Comparison of ENCODE assay signal across 12 mouse cellular contexts in genomic region chr6:140280817-140281475, GRCm38 (mm10).
A peak's percentile ranks its signal among the peaks of the same experiment; 100 is the strongest.
DNase-seq lines count a peak whose midpoint lies in the region; ATAC-seq and TF ChIP-seq lines count a peak whose summit lies in the region.
"Had no signal": no experiment of that assay in that cellular context is flagged by ENCODE, and none has a peak within 500 bp of the region (broad histone marks: within the 10 kb centered on the region; RNA-seq: fewer than 3 reads in every experiment).

No protein-coding gene starts in this region.

- TF ChIP-seq POLR2A in lung, adult 2 months (IDR thresholded peaks at IDR 0.05; ENCODE audit: borderline replicate concordance, extremely low read depth, low read depth, low read length), result no peak

- DNase-seq in lung, adult 2 months, result no peak
- peak; percentile 83 to 88 for DNase-seq in kidney, postnatal 25 days
- no peak for DNase-seq in layer of hippocampus, adult 9-10 months (ENCODE audit: low spot score)
- DNase-seq in gastrocnemius, postnatal 14 days, result no peak
- DNase-seq: gastrocnemius, adult 2 months; thymus, postnatal 4 days had no signal

- no peak overlapping the region for H3K4me3 ChIP-seq in lung, embryonic 16.5 days (ENCODE audit: low read length)
- H3K4me3 ChIP-seq in lung, adult 2 months (replicated peaks; ENCODE audit: extremely low read depth, low read depth, low read length), result no peak overlapping the region
- H3K4me3 ChIP-seq in intestine, postnatal 0 days (ENCODE audit: low read depth, low read length), result no peak overlapping the region; the same call in 1 of the 2 replicates
- peak overlapping the region; percentile 15; the same call in 1 of the 2 replicates for H3K4me3 ChIP-seq in liver, embryonic 16.5 days (ENCODE audit: low read depth, low read length)
- H3K4me3 ChIP-seq: embryonic facial prominence, embryonic 13.5 days; gastrocnemius, adult 2 months; neural tube, embryonic 13.5 days had no signal

- no peak for TF ChIP-seq CTCF in lung, adult 2 months (IDR thresholded peaks at IDR 0.05; ENCODE audit: insufficient read depth, low read length)
- no peak for TF ChIP-seq CTCF in intestine, postnatal 0 days (IDR thresholded peaks at IDR 0.05; ENCODE audit: low read depth)

- ATAC-seq in lung, embryonic 16.5 days (ENCODE audit: low read depth), result peak; percentile 52
- ATAC-seq in intestine, postnatal 0 days, result peak; percentile 98
- peak; percentile 87 for ATAC-seq in liver, embryonic 16.5 days (ENCODE audit: low read depth)
- ATAC-seq in activated CD4-positive, CD25-positive, alpha-beta regulatory T cell, adult 4 months, result no peak

- H3K27me3 ChIP-seq in lung, embryonic 16.5 days (ENCODE audit: control insufficient read depth, insufficient read depth, low read depth, low read length), result no peaks in the 10 kb centered on the region
- H3K27me3 ChIP-seq in intestine, postnatal 0 days (replicated peaks; ENCODE audit: control insufficient read depth, insufficient read depth, low read length), result no peaks in the 10 kb centered on the region
- no peaks in the 10 kb centered on the region for H3K27me3 ChIP-seq in liver, embryonic 16.5 days (ENCODE audit: control insufficient read depth, insufficient read depth, low read depth, low read length)
- H3K27me3 ChIP-seq: embryonic facial prominence, embryonic 13.5 days; neural tube, embryonic 13.5 days had no signal

- intact Hi-C loops in gastrocnemius, postnatal 14 days (cut with DNase I; ENCODE audit: low total_unique reads), result no loop called here

- H3K27ac ChIP-seq in lung, embryonic 16.5 days (ENCODE audit: low read length), result no peak overlapping the region
- peak overlapping the region; percentile 82 for H3K27ac ChIP-seq in intestine, postnatal 0 days (ENCODE audit: low read depth, low read length)
- peak overlapping the region; percentile 85 for H3K27ac ChIP-seq in liver, embryonic 16.5 days (ENCODE audit: low read length)
- H3K27ac ChIP-seq: embryonic facial prominence, embryonic 13.5 days; neural tube, embryonic 13.5 days had no signal

- H3K36me3 ChIP-seq in lung, embryonic 16.5 days (ENCODE audit: control insufficient read depth, insufficient read depth, low read length), result no peaks in the 10 kb centered on the region
- no peaks in the 10 kb centered on the region for H3K36me3 ChIP-seq in intestine, postnatal 0 days (ENCODE audit: control insufficient read depth, insufficient read depth)
- no peaks in the 10 kb centered on the region for H3K36me3 ChIP-seq in liver, embryonic 16.5 days (ENCODE audit: control insufficient read depth, insufficient read depth)
- H3K36me3 ChIP-seq: embryonic facial prominence, embryonic 13.5 days; neural tube, embryonic 13.5 days had no signal

- no peak overlapping the region for H3K4me2 ChIP-seq in lung, embryonic 16.5 days (ENCODE audit: low read depth, low read length)
- H3K4me2 ChIP-seq in intestine, postnatal 0 days (replicated peaks; ENCODE audit: low read depth), result peak overlapping the region; percentile 45
- no peak overlapping the region for H3K4me2 ChIP-seq in liver, embryonic 16.5 days (ENCODE audit: low read depth, low read length)
- H3K4me2 ChIP-seq: embryonic facial prominence, embryonic 13.5 days; neural tube, embryonic 13.5 days had no signal

- H3K4me1 ChIP-seq in lung, embryonic 16.5 days (replicated peaks; ENCODE audit: control insufficient read depth, insufficient read depth, low read length), result peaks cover 14% of the 10 kb centered on the region
- no peaks in the 10 kb centered on the region for H3K4me1 ChIP-seq in lung, adult 2 months (ENCODE audit: control insufficient read depth, insufficient read depth, low read length)
- H3K4me1 ChIP-seq in intestine, postnatal 0 days (replicated peaks; ENCODE audit: control insufficient read depth, insufficient read depth, low read length), result no peaks in the 10 kb centered on the region
- H3K4me1 ChIP-seq in liver, embryonic 16.5 days (ENCODE audit: control insufficient read depth, low read depth, low read length), result peaks cover 2% of the 10 kb centered on the region; the same call in 1 of the 2 replicates

- no peak overlapping the region for H3K9ac ChIP-seq in lung, embryonic 16.5 days (ENCODE audit: low read length)
- no peak overlapping the region for H3K9ac ChIP-seq in intestine, postnatal 0 days (ENCODE audit: low read depth, low read length)
- H3K9ac ChIP-seq in liver, embryonic 16.5 days (ENCODE audit: low read depth, low read length), result no peak overlapping the region
- H3K9ac ChIP-seq: embryonic facial prominence, embryonic 13.5 days; neural tube, embryonic 13.5 days had no signal

- WGBS in lung, embryonic 16.5 days, result 19% methylated on average over 9 of the region's 9 CpGs
- 39% methylated on average over 9 of the region's 9 CpGs for WGBS in lung, adult 2 months
- WGBS in intestine, postnatal 0 days, result 10% methylated on average over 9 of the region's 9 CpGs
- WGBS in liver, embryonic 16.5 days (ENCODE audit: insufficient replicate concordance), result 45% methylated on average over 9 of the region's 9 CpGs

- no peaks in the 10 kb centered on the region for H3K9me3 ChIP-seq in lung, embryonic 16.5 days (ENCODE audit: control insufficient read depth, low read length)
- H3K9me3 ChIP-seq in intestine, postnatal 0 days (ENCODE audit: control insufficient read depth), result no peaks in the 10 kb centered on the region
- no peaks in the 10 kb centered on the region for H3K9me3 ChIP-seq in liver, embryonic 16.5 days (replicated peaks; ENCODE audit: control insufficient read depth, low read length)
- H3K9me3 ChIP-seq: neural tube, embryonic 13.5 days had no signal

Comparison
In these comparisons a context has a peak if more than half of its experiments do, and no peak if none do; other contexts are left out.
1. DNase-seq: peak in kidney, postnatal 25 days (2 of 2); none in lung, adult 2 months (single experiment), layer of hippocampus, adult 9-10 months (single experiment) and gastrocnemius, postnatal 14 days (single experiment).